Mouse (Mus musculus): ENCODE data around the gene BC034090.

DNA sequence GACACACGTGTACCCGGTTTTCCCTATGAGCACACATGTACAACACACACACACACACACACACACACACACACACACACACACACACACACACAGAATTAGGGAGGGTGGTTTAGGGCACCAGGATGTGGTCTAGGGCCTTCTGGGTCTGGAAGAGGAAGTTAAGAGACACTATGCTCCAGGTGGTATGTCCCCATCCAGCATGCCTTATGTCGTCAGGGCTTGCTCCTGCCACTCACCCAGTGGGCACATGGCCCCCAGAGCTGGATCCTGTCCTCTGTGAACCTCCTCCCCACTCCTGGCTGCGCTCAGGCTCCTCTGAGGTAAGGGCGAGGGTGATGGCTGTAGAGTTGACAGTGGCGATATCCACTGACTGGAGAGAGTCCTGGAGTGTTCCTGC lies 21.2 kb downstream of the BC034090 start:
- TF ChIP-seq CTCF (conservative IDR thresholded peaks at IDR 0.05; ENCODE audit: low read length) (no peak), NANOG (IDR thresholded peaks at IDR 0.05; ENCODE audit: borderline replicate concordance, low read length) (no peak), POU5F1 (IDR thresholded peaks at IDR 0.05; ENCODE audit: borderline replicate concordance, low read length) (no peak)
